Mouse (Mus musculus) cortical plate, adult 2 months (tissue): ENCODE data around the gene Lhx5.

Source experiments
- CTCF ChIP-seq: fragments of 200-500 bp; IDR thresholded peaks from 2 replicates; pipeline ENCODE4 v1.5.1; 2011; ENCODE audit warnings: mild to moderate bottlenecking, control low read depth, low read length; ENCODE audit not compliant: insufficient read depth; ENCODE audit errors: extremely low read depth
- POLR2A ChIP-seq: fragments of 200-500 bp; IDR thresholded peaks from 2 replicates; pipeline ENCODE4 v1.6.1; 2011; ENCODE audit warnings: mild to moderate bottlenecking, low read length, control low read depth; ENCODE audit not compliant: insufficient read depth; ENCODE audit errors: extremely low read depth

DNA sequence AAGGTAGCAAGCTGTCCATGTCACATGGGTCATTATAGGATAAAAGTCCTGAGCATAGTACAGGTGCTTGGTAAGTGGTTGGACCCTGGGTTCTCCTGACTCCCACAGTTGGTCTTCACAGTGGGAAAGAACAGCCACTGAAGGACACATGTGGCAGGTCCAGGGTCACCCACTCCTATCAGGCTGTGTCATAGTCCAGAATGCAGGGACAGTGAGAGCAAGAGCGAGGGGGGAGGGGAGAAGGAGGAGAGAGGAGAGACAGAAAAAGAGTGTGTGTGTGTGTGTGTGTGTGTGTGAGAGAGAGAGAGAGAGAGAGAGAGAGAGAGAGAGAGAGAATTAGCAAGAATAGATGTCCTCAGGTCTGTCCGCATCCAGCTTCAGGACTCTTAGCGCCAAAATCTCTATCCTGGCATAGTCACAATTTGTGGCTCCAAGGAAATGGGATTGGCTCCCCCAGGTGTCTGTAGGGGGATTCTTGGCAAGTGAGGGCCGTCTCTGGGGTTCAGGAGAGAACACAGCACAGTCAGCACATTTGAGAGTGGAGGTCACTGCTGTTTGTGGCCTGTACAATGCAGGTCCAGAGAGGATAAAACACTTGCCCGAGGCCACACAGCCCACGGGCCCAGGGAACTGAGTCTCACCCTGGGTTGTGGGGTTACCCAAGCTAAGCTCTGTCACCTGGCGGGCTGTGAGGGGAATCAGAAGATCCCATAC, 25.5 kb downstream of the Lhx5 start:
- TF ChIP-seq CTCF (no peak), POLR2A (no peak)
